Comparison of ENCODE assay signal across 8 mouse cellular contexts in genomic region chr9:119978151-119978810, GRCm38 (mm10). TPM values are rescaled to one million over a fixed set of nuclear protein-coding genes. Genes with fewer than 3 reads are reported as not detected.
A peak's percentile ranks its signal among the peaks of the same experiment; 100 is the strongest.
DNase-seq lines count a peak whose midpoint lies in the region; ATAC-seq and TF ChIP-seq lines count a peak whose summit lies in the region.

No protein-coding gene starts in this region.

- H3K27ac ChIP-seq in liver, embryonic 11.5 days (ENCODE audit: low read depth, low read length): no peak overlapping the region; the same call in 1 of the 2 replicates
- peak overlapping the region; percentile 67 for H3K27ac ChIP-seq in limb, embryonic 10.5 days
- H3K27ac ChIP-seq in thymus, adult 2 months (ENCODE audit: control insufficient read depth, insufficient read depth, low read length): peak overlapping the region; percentile 93

- 37% methylated on average over 9 of the region's 9 CpGs for WGBS in liver, embryonic 11.5 days
- 67% methylated on average over 9 of the region's 9 CpGs for WGBS in limb, embryonic 10.5 days
- WGBS in thymus, adult 2 months: 3% methylated on average over 9 of the region's 9 CpGs

- no peak; the same call in 1 of the 2 replicates for TF ChIP-seq POLR2A in thymus, adult 2 months (IDR thresholded peaks at IDR 0.05; ENCODE audit: control insufficient read depth, extremely low read depth, insufficient read depth, low read length, poor library complexity)

- peak overlapping the region; percentile 42 for H3K4me2 ChIP-seq in liver, embryonic 11.5 days

- peaks cover 61% of the 10 kb centered on the region for H3K4me1 ChIP-seq in liver, embryonic 11.5 days (replicated peaks; ENCODE audit: control insufficient read depth, insufficient read depth, low read length)
- peaks cover 70% of the 10 kb centered on the region for H3K4me1 ChIP-seq in limb, embryonic 10.5 days
- peaks cover 41% of the 10 kb centered on the region for H3K4me1 ChIP-seq in thymus, adult 2 months (replicated peaks; ENCODE audit: control insufficient read depth, insufficient read depth, low read length)

- H3K9ac ChIP-seq in liver, embryonic 11.5 days (ENCODE audit: low read depth, low read length): no peak overlapping the region

- no peak for ATAC-seq in liver, embryonic 11.5 days (replicated peaks; ENCODE audit: low FRiP score)

- no peaks in the 10 kb centered on the region for H3K9me3 ChIP-seq in liver, embryonic 11.5 days (ENCODE audit: control insufficient read depth, low read length)
- H3K9me3 ChIP-seq in limb, embryonic 10.5 days (replicated peaks): no peaks in the 10 kb centered on the region

- TF ChIP-seq CTCF in thymus, adult 2 months (IDR thresholded peaks at IDR 0.05; ENCODE audit: borderline replicate concordance, control insufficient read depth, extremely low read depth, insufficient read depth, low read length, poor library complexity): no peak

- H3K36me3 ChIP-seq in liver, embryonic 11.5 days (ENCODE audit: control insufficient read depth, insufficient read depth, low read length): no peaks in the 10 kb centered on the region
- H3K36me3 ChIP-seq in limb, embryonic 10.5 days: peaks cover 20% of the 10 kb centered on the region
- H3K36me3 ChIP-seq in thymus, adult 2 months (ENCODE audit: control insufficient read depth, insufficient read depth, low read length): peaks cover 25% of the 10 kb centered on the region

- no peak overlapping the region for H3K4me3 ChIP-seq in liver, embryonic 11.5 days (ENCODE audit: low read depth, low read length)
- H3K4me3 ChIP-seq in limb, embryonic 10.5 days: no peak overlapping the region
- H3K4me3 ChIP-seq in thymus, adult 2 months (ENCODE audit: control insufficient read depth, insufficient read depth, low read length): peak overlapping the region; percentile 57

- DNase-seq in cerebellum, adult 11-12 months: peak; percentile 53
- DNase-seq in cerebellum, adult 9-10 months: no peak
- no peak for DNase-seq in liver, embryonic 11.5 days (ENCODE audit: low spot score)
- DNase-seq in liver: no peak
- no peak for DNase-seq in limb, embryonic 10.5 days (ENCODE audit: low spot score)
- DNase-seq in thymus, adult 2 months: peak; percentile 84
- DNase-seq in urinary bladder, adult 18-20 months (ENCODE audit: low spot score in 2 of 2): no peak
- no peak for DNase-seq in urinary bladder, postnatal 36 days (ENCODE audit: low spot score in 2 of 2)

- H3K27me3 ChIP-seq in liver, embryonic 11.5 days (replicated peaks; ENCODE audit: control insufficient read depth, insufficient read depth, low read length): no peaks in the 10 kb centered on the region
- no peaks in the 10 kb centered on the region for H3K27me3 ChIP-seq in limb, embryonic 10.5 days (ENCODE audit: low read depth, poor library complexity, severe bottlenecking)
- no peaks in the 10 kb centered on the region for H3K27me3 ChIP-seq in thymus, adult 2 months (ENCODE audit: control insufficient read depth, insufficient read depth, low read length)

RNA-seq across cellular contexts. Expression of gene Csrnp1, which starts 6.2 kb away (rescaled TPM):
- polyA plus RNA-seq in liver, embryonic 11.5 days (2014; fragmentation: Nextera tagmentation; extraction: Ambion mirVana): 1.1 and 2.2 TPM in 2 replicates
- polyA plus RNA-seq in limb, embryonic 10.5 days (2016; fragmentation: Nextera tagmentation; extraction: Ambion mirVana): 3.2 and 3.5 TPM in 2 replicates
- polyA plus RNA-seq in thymus, adult 2 months (2012; rRNA removed): 283 and 325 TPM in 2 replicates

RNA-seq across cellular contexts. Expression of gene Ttc21a, which starts 40.9 kb away (rescaled TPM):
- 0.14 TPM in 1 of 2 replicates, not detected in the other for polyA plus RNA-seq in liver, embryonic 11.5 days (2014; fragmentation: Nextera tagmentation; extraction: Ambion mirVana)
- polyA plus RNA-seq in limb, embryonic 10.5 days (2016; fragmentation: Nextera tagmentation; extraction: Ambion mirVana): 0.34 and 0.43 TPM in 2 replicates
- polyA plus RNA-seq in thymus, adult 2 months (2012; rRNA removed): 0.18 and 0.29 TPM in 2 replicates

RNA-seq across cellular contexts. Expression of gene Gorasp1, which starts 40.9 kb away (rescaled TPM):
- 24.7 and 25.0 TPM in 2 replicates for polyA plus RNA-seq in liver, embryonic 11.5 days (2014; fragmentation: Nextera tagmentation; extraction: Ambion mirVana)
- polyA plus RNA-seq in limb, embryonic 10.5 days (2016; fragmentation: Nextera tagmentation; extraction: Ambion mirVana): 30.3 and 33.0 TPM in 2 replicates
- 10.8 and 11.0 TPM in 2 replicates for polyA plus RNA-seq in thymus, adult 2 months (2012; rRNA removed)

RNA-seq across cellular contexts. Expression of gene Xirp1, which starts 45.1 kb away (rescaled TPM):
- 0.25 and 1.1 TPM in 2 replicates for polyA plus RNA-seq in liver, embryonic 11.5 days (2014; fragmentation: Nextera tagmentation; extraction: Ambion mirVana)
- 0.05 and 0.09 TPM in 2 replicates for polyA plus RNA-seq in limb, embryonic 10.5 days (2016; fragmentation: Nextera tagmentation; extraction: Ambion mirVana)
- polyA plus RNA-seq in thymus, adult 2 months (2012; rRNA removed): 0.24 and 2.3 TPM in 2 replicates

Comparison
In these comparisons a context has a peak if more than half of its experiments do, and no peak if none do; other contexts are left out.
1. DNase-seq: peak in cerebellum, adult 11-12 months (single experiment) and thymus, adult 2 months (single experiment); none in cerebellum, adult 9-10 months (single experiment), liver, embryonic 11.5 days (single experiment), liver (single experiment), limb, embryonic 10.5 days (single experiment), urinary bladder, adult 18-20 months (0 of 2) and urinary bladder, postnatal 36 days (0 of 2).
2. RNA of gene Csrnp1, which starts 6.2 kb away (polyA plus RNA-seq): 283 to 325 TPM in thymus, adult 2 months; 3.2 to 3.5 TPM in limb, embryonic 10.5 days and 1.1 to 2.2 TPM in liver, embryonic 11.5 days; every median in the first group is over 10 times any median in the second.